In the genomic region with DNA sequence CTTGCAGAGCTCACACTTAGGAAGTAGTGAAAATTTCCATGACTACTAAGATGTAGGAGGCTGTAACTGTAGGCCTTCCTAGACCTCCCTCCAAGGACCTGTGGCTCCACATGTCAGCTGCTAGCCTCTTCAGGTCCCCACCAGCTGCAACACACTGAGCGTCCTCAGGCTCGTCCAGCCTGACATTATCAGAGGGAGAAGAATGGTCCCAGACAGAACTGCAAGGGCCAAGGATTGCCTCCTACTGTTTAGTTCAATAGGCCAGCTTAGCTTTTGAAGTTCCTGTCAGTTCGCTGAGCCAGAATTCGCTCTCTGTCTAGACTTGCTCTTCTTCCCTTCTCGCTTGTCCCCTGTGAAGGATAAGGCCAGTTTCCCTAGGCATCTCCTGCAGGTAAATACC, we compare ENCODE assay signal across 22 mouse cellular contexts.
A peak's percentile ranks its signal among the peaks of the same experiment; 100 is the strongest.
DNase-seq lines count a peak whose midpoint lies in the region; ATAC-seq and TF ChIP-seq lines count a peak whose summit lies in the region.
"Had no signal": no experiment of that assay in that cellular context is flagged by ENCODE, and none has a peak within 500 bp of the region (broad histone marks: within the 10 kb centered on the region; RNA-seq: fewer than 3 reads in every experiment).

No protein-coding gene starts in this region.

- H3K36me3 ChIP-seq in forebrain, embryonic 11.5 days (ENCODE audit: control insufficient read depth, insufficient read depth, low read length): no peaks in the 10 kb centered on the region
- no peaks in the 10 kb centered on the region for H3K36me3 ChIP-seq in forebrain, embryonic 14.5 days (ENCODE audit: control insufficient read depth, insufficient read depth, low read length)
- no peaks in the 10 kb centered on the region for H3K36me3 ChIP-seq in midbrain, embryonic 10.5 days
- H3K36me3 ChIP-seq in midbrain, postnatal 0 days (ENCODE audit: insufficient read depth, low read length): no peaks in the 10 kb centered on the region
- H3K36me3 ChIP-seq: embryonic facial prominence, embryonic 13.5 days; heart, embryonic 13.5 days; limb, embryonic 15.5 days; liver, embryonic 15.5 days had no signal

- intact Hi-C loops in left cerebral cortex, postnatal 25 days (cut with DNase I): loop anchor here (2.0 to 5.0 kb wide), 4 partner anchors 223 to 1067 kb away; no protein-coding TSS in a partner anchor

- no peak for TF ChIP-seq CTCF in midbrain, postnatal 0 days (IDR thresholded peaks at IDR 0.05)

- WGBS in forebrain, embryonic 11.5 days: 10% methylated on average over 5 of the region's 5 CpGs
- WGBS in forebrain, embryonic 14.5 days: 13% methylated on average over 5 of the region's 5 CpGs
- WGBS in midbrain, embryonic 10.5 days: 5% methylated on average over 5 of the region's 5 CpGs
- 19% methylated on average over 5 of the region's 5 CpGs for WGBS in midbrain, postnatal 0 days

- ATAC-seq in forebrain, embryonic 11.5 days (replicated peaks; ENCODE audit: low FRiP score): peak; percentile 43; the same call in 1 of the 2 replicates
- no peak; the same call in 1 of the 2 replicates for ATAC-seq in forebrain, embryonic 14.5 days
- no peak for ATAC-seq in midbrain, postnatal 0 days (ENCODE audit: low FRiP score)
- ATAC-seq in CD4-positive, CD25-positive, alpha-beta regulatory T cell, adult 4 months: no peak

- H3K27ac ChIP-seq in forebrain, embryonic 11.5 days (ENCODE audit: low read depth, low read length): no peak overlapping the region
- no peak overlapping the region for H3K27ac ChIP-seq in forebrain, embryonic 14.5 days (ENCODE audit: low read depth, low read length)
- H3K27ac ChIP-seq in midbrain, embryonic 10.5 days (replicated peaks): no peak overlapping the region
- H3K27ac ChIP-seq in midbrain, postnatal 0 days (ENCODE audit: low read depth, low read length): no peak overlapping the region
- H3K27ac ChIP-seq: embryonic facial prominence, embryonic 13.5 days; heart, embryonic 13.5 days; layer of hippocampus, adult 2 months; limb, embryonic 15.5 days; liver, embryonic 15.5 days; stomach, postnatal 0 days had no signal

- no peaks in the 10 kb centered on the region for H3K9me3 ChIP-seq in forebrain, embryonic 11.5 days (ENCODE audit: control insufficient read depth, low read length)
- H3K9me3 ChIP-seq in forebrain, embryonic 14.5 days (replicated peaks; ENCODE audit: control insufficient read depth, low read length): no peaks in the 10 kb centered on the region
- no peaks in the 10 kb centered on the region for H3K9me3 ChIP-seq in midbrain, embryonic 10.5 days (replicated peaks)
- H3K9me3 ChIP-seq in midbrain, postnatal 0 days (ENCODE audit: low read length): no peaks in the 10 kb centered on the region
- H3K9me3 ChIP-seq: embryonic facial prominence, embryonic 13.5 days; heart, embryonic 13.5 days; limb, embryonic 15.5 days; liver, embryonic 15.5 days had no signal

- peaks cover 2% of the 10 kb centered on the region for H3K27me3 ChIP-seq in forebrain, embryonic 11.5 days (ENCODE audit: control insufficient read depth, insufficient read depth, low read length)
- H3K27me3 ChIP-seq in forebrain, embryonic 14.5 days (replicated peaks; ENCODE audit: control insufficient read depth, insufficient read depth, low read length): no peaks in the 10 kb centered on the region
- peaks cover 69% of the 10 kb centered on the region for H3K27me3 ChIP-seq in midbrain, embryonic 10.5 days (ENCODE audit: low read depth, poor library complexity, severe bottlenecking)
- H3K27me3 ChIP-seq in midbrain, postnatal 0 days (ENCODE audit: insufficient read depth, low read length): no peaks in the 10 kb centered on the region
- H3K27me3 ChIP-seq: CH12.LX; embryonic facial prominence, embryonic 13.5 days; limb, embryonic 15.5 days; liver, embryonic 15.5 days had no signal

- H3K4me1 ChIP-seq in forebrain, embryonic 11.5 days (replicated peaks; ENCODE audit: control insufficient read depth, insufficient read depth, low read length): peaks cover 2% of the 10 kb centered on the region; the same call in 1 of the 2 replicates
- H3K4me1 ChIP-seq in forebrain, embryonic 14.5 days (ENCODE audit: control insufficient read depth, insufficient read depth, low read length): peaks cover 4% of the 10 kb centered on the region; the same call in 1 of the 2 replicates
- H3K4me1 ChIP-seq in midbrain, embryonic 10.5 days: peaks cover 26% of the 10 kb centered on the region
- H3K4me1 ChIP-seq in midbrain, postnatal 0 days (ENCODE audit: insufficient read depth, low read length): 0 out of 2 replicates have a peak, but pooled peaks cover 3% of the 10 kb centered on the region
- H3K4me1 ChIP-seq: liver, embryonic 15.5 days had no signal

- peak; percentile 52 for DNase-seq in forebrain, embryonic 11.5 days (ENCODE audit: low spot score)
- no peak for DNase-seq in forebrain, embryonic 14.5 days (ENCODE audit: low spot score)
- peak; percentile 47 for DNase-seq in midbrain, embryonic 10.5 days (ENCODE audit: low spot score)
- no peak for DNase-seq in midbrain, postnatal 0 days (ENCODE audit: low spot score)
- DNase-seq in R1 (ENCODE audit: low read depth, low spot score): peak; percentile 24
- DNase-seq in mesoderm, embryonic 11.5 days (ENCODE audit: low read depth, low spot score): peak; percentile 23
- no peak for DNase-seq in left cerebral cortex, postnatal 25 days (ENCODE audit: low spot score in 2 of 2)
- DNase-seq: cerebellum, adult 18-20 months; cerebellum, postnatal 25 days; gastrocnemius, postnatal 10 days; heart, adult 18-20 months; heart, postnatal 36 days; kidney, adult 11 months; kidney, postnatal 10 days had no signal

- no peak overlapping the region for H3K4me3 ChIP-seq in forebrain, embryonic 11.5 days (ENCODE audit: low read depth, low read length)
- H3K4me3 ChIP-seq in forebrain, embryonic 14.5 days (ENCODE audit: low read depth, low read length): no peak overlapping the region
- no peak overlapping the region for H3K4me3 ChIP-seq in midbrain, embryonic 10.5 days
- H3K4me3 ChIP-seq in midbrain, postnatal 0 days (ENCODE audit: low read depth, low read length): no peak overlapping the region
- H3K4me3 ChIP-seq: embryonic facial prominence, embryonic 13.5 days; heart, embryonic 13.5 days; layer of hippocampus, adult 2 months; limb, embryonic 15.5 days; liver, embryonic 15.5 days had no signal

- no peak overlapping the region for H3K4me2 ChIP-seq in forebrain, embryonic 11.5 days (ENCODE audit: low read depth, low read length, severe bottlenecking)
- H3K4me2 ChIP-seq in forebrain, embryonic 14.5 days (ENCODE audit: low read length): no peak overlapping the region
- H3K4me2 ChIP-seq in midbrain, postnatal 0 days (ENCODE audit: low read depth, low read length, poor library complexity, severe bottlenecking): no peak overlapping the region
- H3K4me2 ChIP-seq: embryonic facial prominence, embryonic 13.5 days; heart, embryonic 13.5 days; limb, embryonic 15.5 days; liver, embryonic 15.5 days had no signal

- H3K9ac ChIP-seq in forebrain, embryonic 11.5 days (ENCODE audit: low read length): no peak overlapping the region
- H3K9ac ChIP-seq in forebrain, embryonic 14.5 days (ENCODE audit: low read length): no peak overlapping the region
- no peak overlapping the region for H3K9ac ChIP-seq in midbrain, postnatal 0 days (replicated peaks; ENCODE audit: low read length, poor library complexity, severe bottlenecking)
- H3K9ac ChIP-seq: embryonic facial prominence, embryonic 13.5 days; heart, embryonic 13.5 days; limb, embryonic 15.5 days; liver, embryonic 15.5 days had no signal

Comparison
In these comparisons a context has a peak if more than half of its experiments do, and no peak if none do; other contexts are left out.
1. DNase-seq: peak in forebrain, embryonic 11.5 days (single experiment), midbrain, embryonic 10.5 days (single experiment), R1 (single experiment) and mesoderm, embryonic 11.5 days (single experiment); none in forebrain, embryonic 14.5 days (single experiment), midbrain, postnatal 0 days (single experiment) and left cerebral cortex, postnatal 25 days (0 of 2).